Mouse (Mus musculus) lung, postnatal 4 days (tissue): ENCODE measurements around the gene Ugt1a5.
A peak's percentile ranks its signal among the peaks of the same experiment; 100 is the strongest.

Experiments
- DNase-seq, 2 experiments: peaks; one replicate each; pipeline ENCODE4 v3.0.0; 2021

Gene Ugt1a5

GRCm38 (mm10) chr1:88262961-88263360, 97.1 kb downstream of the Ugt1a5 start:
- DNase-seq, result peak in 1 of 2 experiments; percentile 32

- peak in 1 of 2 experiments; percentile 39 for DNase-seq
These were observed 98.0 kb downstream of the Ugt1a5 start for GRCm38 (mm10) chr1:88263778-88264177.

- DNase-seq, result peak in 1 of 2 experiments; percentile 25
These were observed 98.5 kb downstream of the Ugt1a5 start for GRCm38 (mm10) chr1:88264237-88264868.

DNA sequence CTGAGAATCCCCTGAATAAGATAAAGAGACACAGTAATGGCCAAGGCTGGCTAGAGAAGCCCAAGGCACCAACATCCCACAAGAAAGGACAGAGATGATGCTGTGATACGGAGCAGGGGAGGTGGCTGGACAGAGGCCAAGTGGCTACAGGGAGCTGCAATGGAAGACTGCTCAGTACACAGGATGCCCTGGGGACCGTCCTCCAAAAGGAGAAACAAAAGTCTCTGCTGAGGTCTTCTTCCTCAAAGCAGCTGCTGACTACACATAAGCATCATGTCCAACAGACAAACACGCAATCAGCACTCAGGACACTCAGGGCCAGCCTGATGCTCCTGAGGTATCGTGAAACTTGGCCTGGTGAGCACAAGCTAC, 99.0 kb downstream of the Ugt1a5 start:
- DNase-seq, result peak in 1 of 2 experiments; percentile 49

DNA sequence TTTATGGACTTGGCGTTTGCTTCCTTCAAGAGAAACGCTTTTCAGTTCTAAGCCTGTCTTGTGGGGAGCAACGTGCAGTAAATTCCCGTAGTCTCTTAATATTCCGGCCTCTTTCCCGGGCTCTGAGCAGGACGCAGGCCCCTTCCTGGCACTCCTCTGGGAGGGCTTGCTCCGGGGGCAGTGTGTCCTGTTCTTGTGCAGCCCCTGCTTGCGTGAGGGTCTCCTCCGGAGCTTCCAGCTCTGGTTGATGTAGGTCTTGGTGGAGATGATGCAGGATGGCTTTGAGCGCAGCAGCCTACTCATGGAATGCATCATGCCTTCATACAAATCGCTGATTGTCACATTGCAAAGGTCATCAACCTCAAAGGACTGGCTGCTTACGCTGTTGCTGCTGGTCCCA, 100.3 kb downstream of the Ugt1a5 start:
- DNase-seq, result peak in 1 of 2 experiments; percentile 31

GRCm38 (mm10) chr1:88267489-88267888, 101.7 kb downstream of the Ugt1a5 start:
- peak in 1 of 2 experiments; percentile 48 for DNase-seq

DNA sequence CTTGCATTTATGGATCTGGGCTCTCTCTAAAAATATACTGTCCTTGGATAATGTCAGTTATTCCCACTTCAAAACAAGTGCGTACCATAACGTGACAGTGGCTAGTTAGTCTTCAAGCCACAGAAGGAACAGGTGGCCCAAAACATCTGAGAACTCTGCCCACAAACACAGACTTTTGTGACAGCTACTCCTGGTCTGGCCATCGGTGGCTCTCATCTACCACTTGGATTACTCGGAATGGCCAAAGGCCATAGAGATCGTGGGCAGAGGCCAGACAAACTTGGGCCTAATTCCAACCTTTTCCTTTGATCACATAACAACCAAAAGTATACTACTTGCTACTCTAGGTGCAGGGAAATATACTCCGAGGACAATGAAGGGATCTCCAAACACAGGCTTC, 102.3 kb downstream of the Ugt1a5 start:
- DNase-seq, result peak in 1 of 2 experiments; percentile 28
